Mouse (Mus musculus): Measurements from ENCODE around the gene Hsd3b7. TPM values are rescaled to one million over a fixed set of nuclear protein-coding genes. Genes with fewer than 3 reads are reported as not detected.
"Not testable (repeated sequence)": the region's sequence is repeated elsewhere in the genome, so short reads cannot be mapped to it uniquely, and the experiment has no call there.

Hsd3b7 gene
- total RNA-seq, 2 experiments from 2014 or later, result 31.5 to 40.4 TPM

GRCm38 (mm10) chr7:127773664-127774384, 26.6 kb upstream of the Hsd3b7 start:
- DNase-seq (ENCODE audit: low spot score in 2 of 2), result peak; percentile 60 to 70

- DNase-seq (ENCODE audit: low spot score in 2 of 2), result not testable (repeated sequence)
Observed at GRCm38 (mm10) chr7:127775837-127776236, 24.6 kb upstream of the Hsd3b7 start.

- peak; percentile 91 to 92 for DNase-seq (ENCODE audit: low spot score in 2 of 2)
Observed at GRCm38 (mm10) chr7:127776426-127776825, 24.0 kb upstream of the Hsd3b7 start, which contains the start of gene Setd1a. TSS of gene Setd1a (plus strand) at chr7:127776670.

- peak; percentile 93 to 95 for DNase-seq (ENCODE audit: low spot score in 2 of 2)
Observed at GRCm38 (mm10) chr7:127776878-127777473, 23.4 kb upstream of the Hsd3b7 start.

- DNase-seq (ENCODE audit: low spot score in 2 of 2), result peak; percentile 70 to 72
Observed at GRCm38 (mm10) chr7:127777474-127778266, 22.7 kb upstream of the Hsd3b7 start.

GRCm38 (mm10) chr7:127778350-127778749, 22.1 kb upstream of the Hsd3b7 start:
- DNase-seq (ENCODE audit: low spot score in 2 of 2), result no peak

GRCm38 (mm10) chr7:127785308-127785707, 15.1 kb upstream of the Hsd3b7 start, which contains the start of gene Gm49388:
TSS of gene Gm49388 (plus strand) at chr7:127785608.
- no peak for DNase-seq (ENCODE audit: low spot score in 2 of 2)

GRCm38 (mm10) chr7:127797076-127797845, 3.1 kb upstream of the Hsd3b7 start:
- DNase-seq (ENCODE audit: low spot score in 2 of 2), result no peak

- DNase-seq (ENCODE audit: low spot score in 2 of 2), result no peak
Observed at GRCm38 (mm10) chr7:127798591-127798990, 1.8 kb upstream of the Hsd3b7 start.

GRCm38 (mm10) chr7:127799211-127799610, 1.2 kb upstream of the Hsd3b7 start:
- no peak for DNase-seq (ENCODE audit: low spot score in 2 of 2)

GRCm38 (mm10) chr7:127799738-127800137, 666 bp upstream of the Hsd3b7 start:
- no peak for DNase-seq (ENCODE audit: low spot score in 2 of 2)

GRCm38 (mm10) chr7:127801010-127801621, 712 bp downstream of the Hsd3b7 start:
- no peak for DNase-seq (ENCODE audit: low spot score in 2 of 2)

- DNase-seq (ENCODE audit: low spot score in 2 of 2), result no peak
Observed at GRCm38 (mm10) chr7:127802313-127802712, 1.9 kb downstream of the Hsd3b7 start.

GRCm38 (mm10) chr7:127808821-127809220, 8.4 kb downstream of the Hsd3b7 start:
- no peak for DNase-seq (ENCODE audit: low spot score in 2 of 2)

- no peak for DNase-seq (ENCODE audit: low spot score in 2 of 2)
Observed at GRCm38 (mm10) chr7:127809846-127810245, 9.4 kb downstream of the Hsd3b7 start.

GRCm38 (mm10) chr7:127810650-127811049, 10.2 kb downstream of the Hsd3b7 start:
- no peak for DNase-seq (ENCODE audit: low spot score in 2 of 2)

GRCm38 (mm10) chr7:127811240-127811639, 10.8 kb downstream of the Hsd3b7 start:
- DNase-seq (ENCODE audit: low spot score in 2 of 2), result no peak

- DNase-seq (ENCODE audit: low spot score in 2 of 2), result no peak
Observed at GRCm38 (mm10) chr7:127812292-127812691, 11.9 kb downstream of the Hsd3b7 start.

- no peak for DNase-seq (ENCODE audit: low spot score in 2 of 2)
Observed at GRCm38 (mm10) chr7:127813821-127814220, 13.4 kb downstream of the Hsd3b7 start.

- DNase-seq (ENCODE audit: low spot score in 2 of 2), result peak in 1 of 2 experiments; percentile 61
Observed at GRCm38 (mm10) chr7:127814241-127814921, 14.0 kb downstream of the Hsd3b7 start.

All from adrenal gland, adult 18-20 months (tissue).